Mouse (Mus musculus) brain, adult 2 months (tissue): ENCODE results near the gene Def6.

Source experiments
- DNase-seq: peaks from one replicate; pipeline ENCODE4 v3.0.0; 2011; ENCODE audit warnings: low read depth, low spot score

Def6 gene

DNA sequence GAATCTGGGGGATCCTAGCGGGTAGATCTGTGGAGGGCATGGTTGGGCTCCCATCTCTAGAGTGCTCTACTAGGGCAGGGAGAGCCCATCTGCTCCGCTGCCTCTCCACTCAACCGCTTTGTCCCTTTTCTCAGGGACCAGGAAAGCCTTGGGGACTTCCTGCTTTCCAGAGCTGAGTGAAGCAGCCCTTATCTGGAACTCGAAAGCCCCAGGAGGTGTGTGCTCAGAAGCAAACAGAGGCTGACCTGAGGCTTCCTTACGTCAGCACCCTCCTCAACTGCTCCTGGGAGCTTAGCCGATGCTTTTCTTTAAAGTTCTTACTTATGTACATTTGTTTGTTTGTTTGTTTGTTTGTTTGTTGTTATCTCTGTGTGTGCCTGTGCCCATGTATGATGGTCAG is 65.3 kb downstream of the Def6 start:
- no peak for DNase-seq

- no peak for DNase-seq
Observed at GRCm38 (mm10) chr17:28274739-28275138, 67.2 kb downstream of the Def6 start.

DNA sequence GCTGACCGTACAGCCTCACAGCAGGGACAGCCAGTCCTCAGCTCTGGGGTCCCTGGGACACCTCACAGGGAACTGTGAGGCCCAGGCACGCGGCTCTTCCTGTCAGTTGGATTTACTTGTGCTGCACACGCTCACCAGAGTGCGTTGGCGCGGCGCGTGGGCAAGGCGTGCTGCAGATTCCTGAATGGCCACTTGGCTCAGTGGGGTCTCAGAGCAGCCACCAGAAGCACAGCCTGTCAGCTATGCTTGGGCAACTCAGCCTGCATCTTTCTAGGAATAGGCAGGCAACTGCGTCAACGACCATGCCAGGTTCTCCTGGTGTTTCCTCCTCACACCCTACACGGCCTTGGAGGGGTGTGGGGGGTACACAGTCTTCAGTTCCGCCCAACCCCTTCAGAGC is 69.6 kb downstream of the Def6 start:
- DNase-seq, result no peak

- peak; percentile 45 for DNase-seq
Observed at GRCm38 (mm10) chr17:28277721-28278120, 70.1 kb downstream of the Def6 start.

DNA sequence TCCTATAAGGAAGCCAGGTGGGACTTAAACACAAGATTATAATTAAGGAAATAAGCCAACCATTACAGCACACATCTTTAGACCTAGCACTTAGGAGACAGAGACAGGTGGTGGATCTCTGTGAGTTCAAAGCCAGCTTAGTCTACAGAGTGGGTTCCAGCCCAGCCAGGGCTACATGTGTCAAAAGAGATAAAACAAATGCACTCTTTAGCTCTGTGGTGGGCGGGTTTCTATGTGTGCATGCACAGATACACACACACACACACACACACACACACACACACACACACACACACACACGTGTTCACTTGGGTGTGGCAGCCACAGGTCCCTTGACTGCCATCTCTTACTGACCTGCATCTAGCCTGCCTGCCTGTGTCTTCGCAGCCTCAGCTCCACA is 70.6 kb downstream of the Def6 start:
- DNase-seq, result no peak
